Mouse (Mus musculus): ENCODE measurements around the gene Maml3. TPM values are rescaled to one million over a fixed set of nuclear protein-coding genes. Genes with fewer than 3 reads are reported as not detected.

Maml3 gene
- polyA plus RNA-seq, 1 experiment from 2014 or later = 8.6 TPM

GRCm38 (mm10) chr3:51869980-51870379 is 234.9 kb downstream of the Maml3 start:
- H3K9me3 ChIP-seq = no peaks in the 10 kb centered on the region
- H3K36me3 ChIP-seq = no peaks in the 10 kb centered on the region
- WGBS = 52% methylated on average over 6 of the region's 6 CpGs
- ATAC-seq (ENCODE audit: low read depth) = no peak
- H3K4me2 ChIP-seq = no peak overlapping the region
- peak overlapping the region; percentile 0; the same call in 1 of the 2 replicates for H3K9ac ChIP-seq
- H3K4me1 ChIP-seq (replicated peaks) = peaks cover 68% of the 10 kb centered on the region
- peak overlapping the region; percentile 81 for H3K27ac ChIP-seq (replicated peaks)
- no peaks in the 10 kb centered on the region for H3K27me3 ChIP-seq
- no peak overlapping the region for H3K4me3 ChIP-seq

- ATAC-seq (ENCODE audit: low read depth) = no peak
- H3K9me3 ChIP-seq = no peaks in the 10 kb centered on the region
These were observed 236.0 kb downstream of the Maml3 start for GRCm38 (mm10) chr3:51868857-51869256.

GRCm38 (mm10) chr3:51866446-51866845 is 238.4 kb downstream of the Maml3 start:
- no peak for ATAC-seq (ENCODE audit: low read depth)
- H3K36me3 ChIP-seq = no peaks in the 10 kb centered on the region
- H3K9me3 ChIP-seq = no peaks in the 10 kb centered on the region
- peaks cover 49% of the 10 kb centered on the region for H3K4me1 ChIP-seq (replicated peaks)
- H3K9ac ChIP-seq = no peak overlapping the region
- H3K27ac ChIP-seq (replicated peaks) = no peak overlapping the region
- H3K4me2 ChIP-seq = no peak overlapping the region
- whole genome bisulfite sequencing = 75% methylated on average over 5 of the region's 5 CpGs
- no peaks in the 10 kb centered on the region for H3K27me3 ChIP-seq
- no peak overlapping the region for H3K4me3 ChIP-seq

More at GRCm38 (mm10) chr3:51868857-51869256, 236.0 kb downstream of the Maml3 start:
- peaks cover 59% of the 10 kb centered on the region for H3K4me1 ChIP-seq (replicated peaks)
- no peak overlapping the region for H3K4me2 ChIP-seq
- WGBS = 24% methylated on average over 5 of the region's 5 CpGs
- H3K27me3 ChIP-seq = no peaks in the 10 kb centered on the region
- H3K27ac ChIP-seq (replicated peaks) = peak overlapping the region; percentile 81
- no peak overlapping the region for H3K4me3 ChIP-seq
- no peaks in the 10 kb centered on the region for H3K36me3 ChIP-seq
- 0 out of 2 replicates have a peak overlapping the region, but pooled peaks have one; percentile 22 for H3K9ac ChIP-seq

GRCm38 (mm10) chr3:51861631-51862030 is 243.2 kb downstream of the Maml3 start:
- no peak for ATAC-seq (ENCODE audit: low read depth)
- Histone ChIP-seq H3K4me1 (replicated peaks) (peaks cover 15% of the 10 kb centered on the region), H3K4me2 (no peak overlapping the region), H3K27me3 (no peaks in the 10 kb centered on the region), H3K36me3 (peaks cover 2% of the 10 kb centered on the region), H3K4me3 (no peak overlapping the region), H3K27ac (replicated peaks) (peak overlapping the region; percentile 74), H3K9me3 (no peaks in the 10 kb centered on the region), H3K9ac (no peak overlapping the region)
- 70% methylated on average over 9 of the region's 9 CpGs for WGBS

- H3K27me3 ChIP-seq = no peaks in the 10 kb centered on the region
- peaks cover 15% of the 10 kb centered on the region for H3K4me1 ChIP-seq (replicated peaks)
- H3K4me3 ChIP-seq = no peak overlapping the region
- H3K9me3 ChIP-seq = no peaks in the 10 kb centered on the region
- ATAC-seq (ENCODE audit: low read depth) = no peak
- WGBS = 95% methylated on average over 7 of the region's 7 CpGs
- H3K27ac ChIP-seq (replicated peaks) = no peak overlapping the region
- no peak overlapping the region for H3K9ac ChIP-seq
- no peak overlapping the region for H3K4me2 ChIP-seq
- H3K36me3 ChIP-seq = peaks cover 14% of the 10 kb centered on the region
These were observed 244.4 kb downstream of the Maml3 start for GRCm38 (mm10) chr3:51860458-51860857.

GRCm38 (mm10) chr3:51859208-51859607 is 245.7 kb downstream of the Maml3 start:
- WGBS = 67% methylated on average over 2 of the region's 2 CpGs
- Histone ChIP-seq H3K4me3 (no peak overlapping the region), H3K27me3 (no peaks in the 10 kb centered on the region), H3K36me3 (peaks cover 19% of the 10 kb centered on the region), H3K9ac (no peak overlapping the region), H3K9me3 (no peaks in the 10 kb centered on the region), H3K4me2 (no peak overlapping the region), H3K27ac (replicated peaks) (0 out of 2 replicates have a peak overlapping the region, but pooled peaks have one; percentile 7), H3K4me1 (replicated peaks) (peaks cover 17% of the 10 kb centered on the region)
- ATAC-seq (ENCODE audit: low read depth) = no peak

- Histone ChIP-seq H3K4me1 (replicated peaks) (peaks cover 20% of the 10 kb centered on the region; the same call in 1 of the 2 replicates), H3K9me3 (no peaks in the 10 kb centered on the region), H3K9ac (no peak overlapping the region), H3K36me3 (peaks cover 19% of the 10 kb centered on the region), H3K4me2 (no peak overlapping the region), H3K27ac (replicated peaks) (0 out of 2 replicates have a peak overlapping the region, but pooled peaks have one; percentile 3), H3K4me3 (no peak overlapping the region), H3K27me3 (no peaks in the 10 kb centered on the region)
- 77% methylated on average over 10 of the region's 10 CpGs for WGBS
- ATAC-seq (ENCODE audit: low read depth) = no peak
These were observed 250.7 kb downstream of the Maml3 start for GRCm38 (mm10) chr3:51854152-51854551.

GRCm38 (mm10) chr3:51853610-51854009 is 251.3 kb downstream of the Maml3 start:
- H3K9ac ChIP-seq = no peak overlapping the region
- 0 out of 2 replicates have a peak overlapping the region, but pooled peaks have one; percentile 3 for H3K27ac ChIP-seq (replicated peaks)
- H3K4me2 ChIP-seq = no peak overlapping the region
- H3K9me3 ChIP-seq = no peaks in the 10 kb centered on the region
- H3K4me1 ChIP-seq (replicated peaks) = peaks cover 20% of the 10 kb centered on the region; the same call in 1 of the 2 replicates
- WGBS = 59% methylated on average over 7 of the region's 7 CpGs
- H3K36me3 ChIP-seq = peaks cover 19% of the 10 kb centered on the region
- no peak overlapping the region for H3K4me3 ChIP-seq
- H3K27me3 ChIP-seq = no peaks in the 10 kb centered on the region
- no peak for ATAC-seq (ENCODE audit: low read depth)

- Histone ChIP-seq H3K27ac (replicated peaks) (no peak overlapping the region), H3K4me3 (no peak overlapping the region), H3K9me3 (no peaks in the 10 kb centered on the region), H3K4me1 (replicated peaks) (peaks cover 20% of the 10 kb centered on the region; the same call in 1 of the 2 replicates), H3K4me2 (no peak overlapping the region), H3K36me3 (peaks cover 19% of the 10 kb centered on the region), H3K27me3 (no peaks in the 10 kb centered on the region), H3K9ac (no peak overlapping the region)
- ATAC-seq (ENCODE audit: low read depth) = no peak
- 83% methylated on average over 3 of the region's 3 CpGs for WGBS
These were observed 252.2 kb downstream of the Maml3 start for GRCm38 (mm10) chr3:51852692-51853091.

GRCm38 (mm10) chr3:51851596-51851995 is 253.3 kb downstream of the Maml3 start:
- peaks cover 17% of the 10 kb centered on the region for H3K36me3 ChIP-seq
- no peak overlapping the region for H3K4me2 ChIP-seq
- no peak overlapping the region for H3K4me3 ChIP-seq
- H3K9ac ChIP-seq = no peak overlapping the region
- no peak overlapping the region for H3K27ac ChIP-seq (replicated peaks)
- 70% methylated on average over 7 of the region's 7 CpGs for WGBS
- peaks cover 23% of the 10 kb centered on the region; the same call in 1 of the 2 replicates for H3K4me1 ChIP-seq (replicated peaks)
- H3K9me3 ChIP-seq = no peaks in the 10 kb centered on the region
- H3K27me3 ChIP-seq = no peaks in the 10 kb centered on the region
- no peak for ATAC-seq (ENCODE audit: low read depth)

- Histone ChIP-seq H3K9me3 (no peaks in the 10 kb centered on the region), H3K9ac (no peak overlapping the region), H3K4me1 (replicated peaks) (peaks cover 31% of the 10 kb centered on the region), H3K27ac (replicated peaks) (no peak overlapping the region), H3K27me3 (no peaks in the 10 kb centered on the region), H3K36me3 (no peaks in the 10 kb centered on the region), H3K4me3 (no peak overlapping the region), H3K4me2 (no peak overlapping the region)
- WGBS = 86% methylated on average over 6 of the region's 6 CpGs
- ATAC-seq (ENCODE audit: low read depth) = no peak
These were observed 255.4 kb downstream of the Maml3 start for GRCm38 (mm10) chr3:51849462-51849861.

GRCm38 (mm10) chr3:51847262-51847661 is 257.6 kb downstream of the Maml3 start:
- Histone ChIP-seq H3K4me3 (no peak overlapping the region), H3K27me3 (no peaks in the 10 kb centered on the region), H3K36me3 (no peaks in the 10 kb centered on the region), H3K4me2 (no peak overlapping the region), H3K9ac (no peak overlapping the region), H3K9me3 (no peaks in the 10 kb centered on the region), H3K4me1 (replicated peaks) (peaks cover 21% of the 10 kb centered on the region), H3K27ac (replicated peaks) (no peak overlapping the region)
- no peak for ATAC-seq (ENCODE audit: low read depth)
- WGBS = 95% methylated on average over 4 of the region's 4 CpGs

GRCm38 (mm10) chr3:51844255-51844654 is 260.6 kb downstream of the Maml3 start:
- Histone ChIP-seq H3K9ac (no peak overlapping the region), H3K4me3 (no peak overlapping the region), H3K4me1 (replicated peaks) (peaks cover 29% of the 10 kb centered on the region), H3K36me3 (no peaks in the 10 kb centered on the region), H3K4me2 (no peak overlapping the region), H3K27me3 (no peaks in the 10 kb centered on the region), H3K27ac (replicated peaks) (no peak overlapping the region), H3K9me3 (no peaks in the 10 kb centered on the region)
- no peak for ATAC-seq (ENCODE audit: low read depth)
- 83% methylated on average over 9 of the region's 9 CpGs for WGBS
